Mouse (Mus musculus) hindbrain, embryonic 13.5 days (tissue): ENCODE data around the gene Ly6g5b. TPM values are rescaled to one million over a fixed set of nuclear protein-coding genes. Genes with fewer than 3 reads are reported as not detected.

Experiments
- ATAC-seq: fragments of 200-750 bp; cut with Nextera tagmentation; 2 replicates; pipeline ENCODE4 v1.8.0; 2017; ENCODE audit warnings: moderate TSS enrichment; ENCODE audit not compliant: low FRiP score
- H3K27ac ChIP-seq: fragments of 300-500 bp; sonication (generic); 2 replicates; pipeline ENCODE4 v1.5.1; 2015; ENCODE audit warnings: inconsistent platforms, mild to moderate bottlenecking, moderate library complexity
- H3K27me3 ChIP-seq: fragments of 300-500 bp; sonication (generic); 2 replicates; pipeline ENCODE4 v1.6.1; 2015; ENCODE audit warnings: mild to moderate bottlenecking, inconsistent platforms
- H3K36me3 ChIP-seq: fragments of 300-500 bp; sonication (generic); 2 replicates; pipeline ENCODE4 v1.6.1; 2015; ENCODE audit warnings: mild to moderate bottlenecking, inconsistent platforms
- H3K4me1 ChIP-seq: fragments of 300-500 bp; sonication (generic); replicated peaks from 2 replicates; pipeline ENCODE4 v1.6.1; 2015; ENCODE audit warnings: inconsistent platforms
- H3K4me2 ChIP-seq: fragments of 300-500 bp; sonication (generic); 2 replicates; pipeline ENCODE4 v1.6.1; 2015; ENCODE audit warnings: inconsistent platforms, mild to moderate bottlenecking, moderate library complexity
- H3K4me3 ChIP-seq: fragments of 300-500 bp; sonication (generic); 2 replicates; pipeline ENCODE4 v1.5.1; 2015; ENCODE audit warnings: mild to moderate bottlenecking, inconsistent platforms
- H3K9ac ChIP-seq: fragments of 300-500 bp; sonication (generic); 2 replicates; pipeline ENCODE4 v1.6.1; 2015; ENCODE audit warnings: mild to moderate bottlenecking, inconsistent platforms
- H3K9me3 ChIP-seq: fragments of 300-500 bp; sonication (generic); 2 replicates; pipeline ENCODE4 v1.6.1; 2016; ENCODE audit warnings: inconsistent platforms
- WGBS: fragments of 180-500 bp; shearing (Covaris S2); methylation state at CpG from one replicate; pipeline ENCODE4 v1.1.7; 2015; 5-methylcytosine and 5-hydroxymethylcytosine counted together
- polyA plus RNA-seq: library from polyadenylated mRNA; unstranded; fragments of >200 nt; fragmentation: Nextera tagmentation; extraction: Ambion mirVana; gene quantifications from 2 replicates; pipeline ENCODE4 v1.2.1, GENCODE M21; 2015

Gene Ly6g5b
- polyA plus RNA-seq, 1 experiment from 2014 or later, result 1.1 TPM

DNA sequence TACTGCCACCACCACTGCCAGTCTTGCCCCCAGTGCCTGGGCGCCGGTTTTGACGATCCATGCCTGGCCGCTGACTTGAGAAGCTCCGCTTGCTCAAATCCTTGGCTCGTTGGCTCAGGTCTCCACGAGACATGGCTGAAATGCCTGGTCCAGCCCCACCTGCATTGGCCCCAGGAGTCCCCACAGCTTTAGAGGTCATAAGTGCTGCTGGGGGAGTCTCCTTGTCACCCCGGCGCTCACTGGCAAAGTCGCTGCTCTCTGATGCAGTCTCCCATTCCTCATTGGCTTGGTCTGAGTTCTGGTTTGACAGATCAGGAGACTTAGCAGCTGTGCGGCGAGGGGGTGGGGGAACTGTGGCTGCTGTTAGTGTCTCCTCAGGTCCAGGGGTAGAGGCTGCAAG is 40.2 kb upstream of the Ly6g5b start:
- WGBS, result 96% methylated on average over 12 of the region's 12 CpGs
- ATAC-seq, result no peak
- H3K4me2 ChIP-seq, result no peak overlapping the region

DNA sequence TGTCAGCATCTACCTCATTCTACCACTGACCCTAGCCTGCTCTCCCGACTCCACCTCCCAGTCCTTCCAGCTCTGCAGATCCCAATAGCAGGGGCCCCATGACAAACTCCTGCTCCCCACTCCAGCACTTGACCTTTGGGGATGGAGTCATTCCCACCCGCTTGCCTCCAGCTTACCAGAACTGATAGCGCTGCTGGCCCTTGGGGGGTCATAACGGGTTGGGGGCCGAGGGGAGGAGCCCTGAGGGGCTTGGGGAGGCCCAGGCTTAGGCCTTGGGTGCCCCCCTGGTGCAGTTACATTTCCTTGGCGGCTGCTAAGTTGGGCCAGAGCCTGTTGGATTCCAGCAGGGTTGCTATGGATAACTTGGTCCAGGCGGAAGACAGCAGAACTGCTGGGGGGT is 39.4 kb upstream of the Ly6g5b start:
- peaks cover 98% of the 10 kb centered on the region for H3K36me3 ChIP-seq
- H3K9ac ChIP-seq, result no peak overlapping the region
- no peak overlapping the region for H3K4me2 ChIP-seq
- 76% methylated on average over 7 of the region's 7 CpGs for WGBS
- no peak overlapping the region for H3K27ac ChIP-seq
- H3K4me3 ChIP-seq, result no peak overlapping the region
- H3K27me3 ChIP-seq, result no peaks in the 10 kb centered on the region
- no peaks in the 10 kb centered on the region for H3K9me3 ChIP-seq
- ATAC-seq, result no peak
- no peaks in the 10 kb centered on the region for H3K4me1 ChIP-seq

More for the DNA sequence above, 40.2 kb upstream of the Ly6g5b start:
- H3K36me3 ChIP-seq, result peaks cover 98% of the 10 kb centered on the region
- H3K9me3 ChIP-seq, result no peaks in the 10 kb centered on the region
- no peak overlapping the region for H3K4me3 ChIP-seq
- no peaks in the 10 kb centered on the region for H3K27me3 ChIP-seq
- H3K9ac ChIP-seq, result no peak overlapping the region
- H3K4me1 ChIP-seq, result no peaks in the 10 kb centered on the region
- H3K27ac ChIP-seq, result no peak overlapping the region

- WGBS, result 94% methylated on average over 4 of the region's 4 CpGs
- H3K36me3 ChIP-seq, result peaks cover 98% of the 10 kb centered on the region
- no peak overlapping the region for H3K4me3 ChIP-seq
- H3K4me1 ChIP-seq, result no peaks in the 10 kb centered on the region
- H3K4me2 ChIP-seq, result no peak overlapping the region
- no peaks in the 10 kb centered on the region for H3K27me3 ChIP-seq
- no peak overlapping the region for H3K27ac ChIP-seq
- ATAC-seq, result no peak
- no peak overlapping the region; the same call in 1 of the 2 replicates for H3K9ac ChIP-seq
- H3K9me3 ChIP-seq, result no peaks in the 10 kb centered on the region
Observed at GRCm38 (mm10) chr17:35153931-35154330, 38.7 kb upstream of the Ly6g5b start.

GRCm38 (mm10) chr17:35153077-35153476 is 37.8 kb upstream of the Ly6g5b start:
- Histone ChIP-seq H3K27ac (no peak overlapping the region), H3K4me2 (no peak overlapping the region), H3K4me1 (no peaks in the 10 kb centered on the region), H3K27me3 (no peaks in the 10 kb centered on the region), H3K36me3 (peaks cover 98% of the 10 kb centered on the region), H3K9ac (no peak overlapping the region), H3K9me3 (no peaks in the 10 kb centered on the region), H3K4me3 (no peak overlapping the region)
- ATAC-seq, result no peak
- WGBS, result 95% methylated on average over 9 of the region's 9 CpGs

DNA sequence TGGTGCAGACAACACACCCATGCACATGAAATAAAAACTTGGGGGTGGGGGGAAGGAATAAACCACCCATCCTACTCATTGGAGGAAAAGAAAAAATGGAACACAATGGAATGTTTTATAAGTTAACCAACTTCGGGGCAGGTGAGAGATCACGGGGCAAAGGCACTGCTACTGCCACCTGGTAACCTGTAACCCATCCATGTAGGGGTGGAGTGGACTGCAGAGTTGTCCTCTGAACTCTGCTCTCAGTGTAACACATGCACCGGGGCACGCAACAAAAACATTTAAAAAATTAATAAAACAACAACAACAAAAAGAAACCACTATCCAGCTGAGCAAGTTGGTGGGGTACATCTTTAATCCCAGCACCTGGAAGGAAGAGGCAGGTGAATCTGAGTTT is 36.9 kb upstream of the Ly6g5b start:
- no peak overlapping the region for H3K4me2 ChIP-seq
- H3K9ac ChIP-seq, result no peak overlapping the region
- H3K4me3 ChIP-seq, result no peak overlapping the region
- WGBS, result 96% methylated on average over 4 of the region's 4 CpGs
- no peak for ATAC-seq
- no peaks in the 10 kb centered on the region for H3K4me1 ChIP-seq
- H3K27me3 ChIP-seq, result no peaks in the 10 kb centered on the region
- H3K9me3 ChIP-seq, result no peaks in the 10 kb centered on the region
- peaks cover 97% of the 10 kb centered on the region for H3K36me3 ChIP-seq
- no peak overlapping the region for H3K27ac ChIP-seq

GRCm38 (mm10) chr17:35147922-35148639 is 32.9 kb upstream of the Ly6g5b start:
- Histone ChIP-seq H3K36me3 (peaks cover 97% of the 10 kb centered on the region), H3K27ac (no peak overlapping the region), H3K9me3 (no peaks in the 10 kb centered on the region), H3K27me3 (no peaks in the 10 kb centered on the region), H3K9ac (no peak overlapping the region), H3K4me1 (no peaks in the 10 kb centered on the region), H3K4me3 (no peak overlapping the region), H3K4me2 (no peak overlapping the region)
- WGBS, result 76% methylated on average over 5 of the region's 5 CpGs
- ATAC-seq, result no peak

DNA sequence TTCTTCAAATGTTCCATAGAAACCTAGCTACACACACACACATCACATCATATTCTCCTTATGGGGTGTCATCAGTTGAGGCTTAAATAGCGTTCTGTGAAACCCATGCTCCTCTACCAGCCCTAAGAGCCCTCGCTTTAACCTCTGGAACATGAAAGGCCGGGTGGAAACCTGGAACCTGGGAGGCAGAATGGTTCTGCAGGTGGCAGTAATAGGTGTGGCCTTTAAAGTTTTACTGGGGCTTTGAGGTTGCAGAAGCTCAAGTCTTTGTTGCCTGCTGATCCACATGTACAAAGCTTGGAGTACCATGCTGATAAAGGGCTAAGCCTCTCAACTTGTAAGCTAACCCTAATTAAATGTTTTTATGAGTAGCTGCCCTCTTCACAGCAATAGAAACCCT is 32.1 kb upstream of the Ly6g5b start:
- WGBS, result 63% methylated on average over 3 of the region's 3 CpGs
- Histone ChIP-seq H3K4me3 (no peak overlapping the region), H3K27ac (0 out of 2 replicates have a peak overlapping the region, but pooled peaks have one; percentile 72), H3K4me1 (no peaks in the 10 kb centered on the region), H3K27me3 (no peaks in the 10 kb centered on the region), H3K36me3 (peaks cover 97% of the 10 kb centered on the region), H3K9ac (no peak overlapping the region), H3K4me2 (no peak overlapping the region), H3K9me3 (no peaks in the 10 kb centered on the region)
- ATAC-seq, result no peak

GRCm38 (mm10) chr17:35146139-35146538 is 30.9 kb upstream of the Ly6g5b start:
- no peak overlapping the region for H3K27ac ChIP-seq

DNA sequence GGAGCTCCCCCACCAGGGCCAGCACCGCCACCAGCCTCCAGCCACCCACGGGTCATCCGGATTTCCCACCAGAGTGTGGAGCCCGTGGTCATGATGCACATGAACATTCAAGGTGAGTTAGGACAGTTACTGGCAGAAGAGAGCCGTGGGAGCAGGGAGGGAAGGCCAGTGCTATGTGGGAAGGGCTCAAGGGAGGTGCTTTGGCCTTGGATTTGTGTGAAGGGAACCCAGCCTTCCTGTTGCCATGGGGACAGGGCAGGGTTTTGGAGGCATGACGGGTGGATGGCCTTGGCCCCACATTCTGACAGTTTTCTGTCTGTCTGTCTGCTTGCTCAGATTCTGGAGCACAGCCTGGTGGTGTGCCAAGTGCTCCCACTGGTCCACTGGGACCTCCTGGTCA is 26.7 kb upstream of the Ly6g5b start:
- WGBS, result 90% methylated on average over 6 of the region's 6 CpGs
- Histone ChIP-seq H3K4me2 (no peak overlapping the region), H3K4me1 (peaks cover 24% of the 10 kb centered on the region), H3K36me3 (peaks cover 88% of the 10 kb centered on the region), H3K9ac (no peak overlapping the region), H3K27me3 (no peaks in the 10 kb centered on the region), H3K9me3 (no peaks in the 10 kb centered on the region), H3K27ac (no peak overlapping the region), H3K4me3 (no peak overlapping the region)
- ATAC-seq, result no peak

More at GRCm38 (mm10) chr17:35146139-35146538, 30.9 kb upstream of the Ly6g5b start:
- 0 out of 2 replicates have a peak overlapping the region, but pooled peaks have one; percentile 24 for H3K9ac ChIP-seq
- H3K4me2 ChIP-seq, result no peak overlapping the region
- no peaks in the 10 kb centered on the region for H3K4me1 ChIP-seq
- peaks cover 97% of the 10 kb centered on the region for H3K36me3 ChIP-seq
- H3K9me3 ChIP-seq, result no peaks in the 10 kb centered on the region
- no peak for ATAC-seq
- no peaks in the 10 kb centered on the region for H3K27me3 ChIP-seq
- WGBS, result 86% methylated on average over 5 of the region's 5 CpGs
- H3K4me3 ChIP-seq, result no peak overlapping the region

DNA sequence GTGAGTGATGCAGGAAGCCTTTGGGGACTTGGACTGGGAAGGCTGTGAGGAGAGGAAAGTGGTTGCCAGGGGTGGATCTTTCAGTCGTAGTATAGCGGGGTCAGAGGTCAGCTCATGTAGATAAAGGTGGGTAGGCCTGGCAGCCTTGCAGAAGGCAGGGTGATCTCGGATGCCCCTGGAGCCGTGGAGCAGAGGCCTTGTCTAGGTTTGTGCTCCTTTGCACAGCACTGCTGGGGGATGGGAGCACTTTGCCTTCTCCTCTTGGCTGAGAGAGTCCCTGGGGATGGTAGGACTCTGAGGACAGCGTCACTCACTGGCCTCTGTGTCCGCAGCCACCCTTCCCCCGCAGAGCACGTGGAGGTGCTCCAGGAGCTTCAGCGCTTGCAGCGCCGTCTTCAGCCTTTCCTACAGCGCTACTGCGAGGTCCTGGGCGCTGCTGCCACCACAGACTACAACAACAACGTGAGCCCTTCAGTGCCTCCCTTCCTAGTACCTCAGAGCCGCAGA is 25.3 kb upstream of the Ly6g5b start:
- H3K36me3 ChIP-seq, result peaks cover 74% of the 10 kb centered on the region
- no peak overlapping the region for H3K4me2 ChIP-seq
- H3K4me1 ChIP-seq, result peaks cover 34% of the 10 kb centered on the region
- H3K4me3 ChIP-seq, result no peak overlapping the region
- H3K9ac ChIP-seq, result no peak overlapping the region
- WGBS, result 79% methylated on average over 16 of the region's 16 CpGs
- no peak overlapping the region for H3K27ac ChIP-seq
- H3K9me3 ChIP-seq, result no peaks in the 10 kb centered on the region
- H3K27me3 ChIP-seq, result no peaks in the 10 kb centered on the region
- ATAC-seq, result no peak

GRCm38 (mm10) chr17:35139269-35139668 is 24.0 kb upstream of the Ly6g5b start:
- Histone ChIP-seq H3K4me3 (no peak overlapping the region), H3K27ac (no peak overlapping the region), H3K4me2 (no peak overlapping the region), H3K4me1 (peaks cover 34% of the 10 kb centered on the region), H3K27me3 (no peaks in the 10 kb centered on the region), H3K9ac (peak overlapping the region; percentile 43), H3K36me3 (peaks cover 61% of the 10 kb centered on the region), H3K9me3 (no peaks in the 10 kb centered on the region)
- ATAC-seq, result no peak
- WGBS, result 93% methylated on average over 3 of the region's 3 CpGs

DNA sequence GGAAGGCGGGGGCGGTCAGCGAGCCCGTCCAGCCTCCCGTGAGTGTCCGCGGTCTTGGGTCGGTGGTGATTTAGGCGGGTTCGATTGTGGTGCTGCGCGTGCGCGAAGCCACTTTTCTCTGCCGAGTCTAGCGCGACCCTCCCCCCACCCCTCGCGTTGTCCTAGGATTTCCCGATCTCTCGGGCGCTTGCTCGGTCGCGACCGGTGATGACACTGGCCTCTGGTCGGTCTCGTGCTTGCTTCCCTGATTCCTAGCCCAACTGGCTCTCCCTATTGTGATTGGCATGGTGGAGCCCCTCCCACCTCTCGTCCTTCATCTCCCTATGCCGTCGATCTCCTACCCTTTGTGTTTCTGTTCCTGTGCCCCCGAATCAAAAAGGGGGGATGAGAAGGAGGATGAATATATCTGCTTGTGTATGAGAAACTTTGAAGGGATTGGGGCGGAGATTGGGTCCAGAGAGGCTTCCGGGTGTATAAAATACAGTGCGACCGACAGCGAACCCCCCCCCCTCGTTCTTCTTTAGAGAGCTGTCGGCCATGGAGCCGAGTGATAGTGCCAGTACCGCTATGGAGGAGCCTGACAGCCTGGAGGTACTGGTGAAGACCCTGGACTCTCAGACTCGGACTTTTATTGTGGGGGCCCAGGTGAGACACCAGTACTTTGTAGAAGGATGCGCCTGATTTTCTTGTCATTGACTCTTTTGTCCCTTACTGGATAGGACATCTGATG is 20.5 kb upstream of the Ly6g5b start:
- WGBS, result 1% methylated on average over 43 of the region's 43 CpGs
- Histone ChIP-seq H3K36me3 (peaks cover 26% of the 10 kb centered on the region), H3K27ac (peak overlapping the region; percentile 95), H3K9ac (peak overlapping the region; percentile 87), H3K4me1 (peaks cover 34% of the 10 kb centered on the region), H3K4me3 (peak overlapping the region; percentile 74), H3K27me3 (no peaks in the 10 kb centered on the region), H3K9me3 (no peaks in the 10 kb centered on the region), H3K4me2 (peak overlapping the region; percentile 97)
- peak; percentile 77 for ATAC-seq
